Mouse (Mus musculus) thymus, adult 2 months (tissue): Measurements from ENCODE around the gene Ppm1b.

Experiments
- CTCF ChIP-seq: fragments of 200-500 bp; IDR thresholded peaks from 2 replicates; pipeline ENCODE4 v1.5.1; 2012; ENCODE audit warnings: mild to moderate bottlenecking, control low read depth, low read length, moderate library complexity, borderline replicate concordance; ENCODE audit not compliant: control insufficient read depth, poor library complexity, insufficient read depth; ENCODE audit errors: extremely low read depth
- POLR2A ChIP-seq: fragments of 200-500 bp; IDR thresholded peaks from 2 replicates; pipeline ENCODE4 v1.6.1; 2012; ENCODE audit warnings: mild to moderate bottlenecking, low read length, control low read depth, moderate library complexity; ENCODE audit not compliant: control insufficient read depth, poor library complexity, insufficient read depth; ENCODE audit errors: extremely low read depth

- TF ChIP-seq POLR2A, result no peak
- TF ChIP-seq CTCF, result no peak
These were observed 32.0 kb downstream of the Ppm1b start for GRCm38 (mm10) chr17:84988514-84988913.
